18 mouse cellular contexts compared by ENCODE assay signal in genomic region chr13:25722595-25723525, GRCm38 (mm10).
DNase-seq lines count a peak whose midpoint lies in the region; ATAC-seq and TF ChIP-seq lines count a peak whose summit lies in the region.
"Had no signal": no experiment of that assay in that cellular context is flagged by ENCODE, and none has a peak within 500 bp of the region (broad histone marks: within the 10 kb centered on the region; RNA-seq: fewer than 3 reads in every experiment).

No protein-coding gene starts in this region.

- 45% methylated on average over 4 of the region's 4 CpGs for WGBS in forebrain, embryonic 14.5 days
- 42% methylated on average over 4 of the region's 4 CpGs for whole genome bisulfite sequencing in forebrain, embryonic 15.5 days
- WGBS in kidney, embryonic 15.5 days: 32% methylated on average over 4 of the region's 4 CpGs
- WGBS in hindbrain, embryonic 15.5 days: 33% methylated on average over 4 of the region's 4 CpGs
- 13% methylated on average over 4 of the region's 4 CpGs for WGBS in neural tube, embryonic 12.5 days
- WGBS in cerebellum, adult 2 months: 75% methylated on average over 4 of the region's 4 CpGs

- DNase-seq in forebrain, embryonic 14.5 days (ENCODE audit: low spot score): peak; percentile 37
- no peak for DNase-seq in kidney, adult 8-10 months
- no peak for DNase-seq in cerebellum, adult 2 months
- DNase-seq: adrenal gland, postnatal 10 days; cerebellum, adult 9-10 months; gastrocnemius, postnatal 10 days; kidney, adult 9 months; lung, embryonic 14.5 days; right cerebral cortex, adult 18-20 months had no signal

- no peak overlapping the region for H3K4me3 ChIP-seq in forebrain, embryonic 14.5 days (ENCODE audit: low read depth, low read length)
- H3K4me3 ChIP-seq in forebrain, embryonic 15.5 days: no peak overlapping the region
- H3K4me3 ChIP-seq in kidney, embryonic 15.5 days (replicated peaks): no peak overlapping the region
- no peak overlapping the region for H3K4me3 ChIP-seq in hindbrain, embryonic 15.5 days
- no peak overlapping the region for H3K4me3 ChIP-seq in neural tube, embryonic 12.5 days
- H3K4me3 ChIP-seq in cerebellum, adult 2 months (replicated peaks; ENCODE audit: insufficient read depth, low read depth, low read length): no peak overlapping the region
- H3K4me3 ChIP-seq: layer of hippocampus, adult 2 months; liver, embryonic 12.5 days had no signal

- no peaks in the 10 kb centered on the region for H3K27me3 ChIP-seq in forebrain, embryonic 14.5 days (replicated peaks; ENCODE audit: control insufficient read depth, insufficient read depth, low read length)
- H3K27me3 ChIP-seq in forebrain, embryonic 15.5 days: no peaks in the 10 kb centered on the region
- H3K27me3 ChIP-seq in kidney, embryonic 15.5 days: no peaks in the 10 kb centered on the region
- H3K27me3 ChIP-seq in hindbrain, embryonic 15.5 days: no peaks in the 10 kb centered on the region
- no peaks in the 10 kb centered on the region for H3K27me3 ChIP-seq in neural tube, embryonic 12.5 days (replicated peaks)
- no peaks in the 10 kb centered on the region for H3K27me3 ChIP-seq in cerebellum, adult 2 months (ENCODE audit: control insufficient read depth, insufficient read depth, low read length)
- H3K27me3 ChIP-seq: liver, embryonic 12.5 days had no signal

- ATAC-seq in forebrain, embryonic 14.5 days: no peak
- ATAC-seq in forebrain, embryonic 15.5 days (replicated peaks): no peak
- no peak; the same call in 1 of the 2 replicates for ATAC-seq in kidney, embryonic 15.5 days (replicated peaks; ENCODE audit: low FRiP score)
- ATAC-seq in hindbrain, embryonic 15.5 days (ENCODE audit: low FRiP score, low read depth): no peak
- peak; percentile 92 for ATAC-seq in neural tube, embryonic 12.5 days (ENCODE audit: low FRiP score, low read depth)
- no peak for ATAC-seq in granulocyte monocyte progenitor cell, adult 5-6 weeks (replicated peaks; ENCODE audit: poor library complexity, severe bottlenecking)
- ATAC-seq: inflammation-experienced regulatory T-cells, adult 6 months; liver, embryonic 12.5 days had no signal

- TF ChIP-seq POLR2A in cerebellum, adult 2 months (IDR thresholded peaks at IDR 0.05; ENCODE audit: borderline replicate concordance, insufficient read depth, low read length): no peak

- no peak overlapping the region for H3K9ac ChIP-seq in forebrain, embryonic 14.5 days (ENCODE audit: low read length)
- H3K9ac ChIP-seq in forebrain, embryonic 15.5 days (replicated peaks): no peak overlapping the region
- H3K9ac ChIP-seq in kidney, embryonic 15.5 days: no peak overlapping the region
- H3K9ac ChIP-seq in hindbrain, embryonic 15.5 days: no peak overlapping the region
- H3K9ac ChIP-seq in neural tube, embryonic 12.5 days: no peak overlapping the region
- H3K9ac ChIP-seq: liver, embryonic 12.5 days; lung, embryonic 14.5 days had no signal

- no peaks in the 10 kb centered on the region for H3K36me3 ChIP-seq in forebrain, embryonic 14.5 days (ENCODE audit: control insufficient read depth, insufficient read depth, low read length)
- no peaks in the 10 kb centered on the region for H3K36me3 ChIP-seq in forebrain, embryonic 15.5 days
- H3K36me3 ChIP-seq in kidney, embryonic 15.5 days: no peaks in the 10 kb centered on the region
- H3K36me3 ChIP-seq in hindbrain, embryonic 15.5 days: no peaks in the 10 kb centered on the region
- no peaks in the 10 kb centered on the region for H3K36me3 ChIP-seq in neural tube, embryonic 12.5 days
- H3K36me3 ChIP-seq: liver, embryonic 12.5 days had no signal

- H3K4me2 ChIP-seq in forebrain, embryonic 14.5 days (ENCODE audit: low read length): no peak overlapping the region
- H3K4me2 ChIP-seq in forebrain, embryonic 15.5 days (replicated peaks): no peak overlapping the region
- no peak overlapping the region for H3K4me2 ChIP-seq in kidney, embryonic 15.5 days
- H3K4me2 ChIP-seq in hindbrain, embryonic 15.5 days: no peak overlapping the region
- H3K4me2 ChIP-seq in neural tube, embryonic 12.5 days (replicated peaks): peak overlapping the region; percentile 24; the same call in 1 of the 2 replicates
- H3K4me2 ChIP-seq: liver, embryonic 12.5 days; lung, embryonic 14.5 days had no signal

- no peak for TF ChIP-seq CTCF in cerebellum, adult 2 months (IDR thresholded peaks at IDR 0.05; ENCODE audit: borderline replicate concordance, insufficient read depth, low read depth, low read length)

- H3K4me1 ChIP-seq in forebrain, embryonic 14.5 days (ENCODE audit: control insufficient read depth, insufficient read depth, low read length): no peaks in the 10 kb centered on the region
- peaks cover 3% of the 10 kb centered on the region; the same call in 1 of the 2 replicates for H3K4me1 ChIP-seq in forebrain, embryonic 15.5 days
- peaks cover 12% of the 10 kb centered on the region; the same call in 1 of the 2 replicates for H3K4me1 ChIP-seq in kidney, embryonic 15.5 days
- peaks cover 4% of the 10 kb centered on the region; the same call in 1 of the 2 replicates for H3K4me1 ChIP-seq in hindbrain, embryonic 15.5 days (replicated peaks)
- peaks cover 8% of the 10 kb centered on the region for H3K4me1 ChIP-seq in neural tube, embryonic 12.5 days
- no peaks in the 10 kb centered on the region for H3K4me1 ChIP-seq in cerebellum, adult 2 months (ENCODE audit: control insufficient read depth, insufficient read depth, low read length)
- H3K4me1 ChIP-seq: liver, embryonic 12.5 days had no signal

- no peak overlapping the region for H3K27ac ChIP-seq in forebrain, embryonic 14.5 days (ENCODE audit: low read depth, low read length)
- no peak overlapping the region; the same call in 1 of the 2 replicates for H3K27ac ChIP-seq in forebrain, embryonic 15.5 days (replicated peaks)
- 0 out of 2 replicates have a peak overlapping the region, but pooled peaks have one; percentile 1 for H3K27ac ChIP-seq in kidney, embryonic 15.5 days
- peak overlapping the region; percentile 58 for H3K27ac ChIP-seq in hindbrain, embryonic 15.5 days (replicated peaks)
- H3K27ac ChIP-seq in neural tube, embryonic 12.5 days: peak overlapping the region; percentile 28; the same call in 1 of the 2 replicates
- H3K27ac ChIP-seq in cerebellum, adult 2 months (ENCODE audit: insufficient read depth, low read length): no peak overlapping the region
- H3K27ac ChIP-seq: layer of hippocampus, adult 2 months; liver, embryonic 12.5 days; macrophage had no signal

- H3K9me3 ChIP-seq in forebrain, embryonic 14.5 days (replicated peaks; ENCODE audit: control insufficient read depth, low read length): no peaks in the 10 kb centered on the region
- H3K9me3 ChIP-seq in forebrain, embryonic 15.5 days: no peaks in the 10 kb centered on the region
- no peaks in the 10 kb centered on the region for H3K9me3 ChIP-seq in kidney, embryonic 15.5 days (replicated peaks)
- no peaks in the 10 kb centered on the region for H3K9me3 ChIP-seq in hindbrain, embryonic 15.5 days
- no peaks in the 10 kb centered on the region for H3K9me3 ChIP-seq in neural tube, embryonic 12.5 days
- H3K9me3 ChIP-seq: liver, embryonic 12.5 days had no signal

Comparison
In these comparisons a context has a peak if more than half of its experiments do, and no peak if none do; other contexts are left out.
1. H3K27ac ChIP-seq: peak in kidney, embryonic 15.5 days (single experiment), hindbrain, embryonic 15.5 days (single experiment) and neural tube, embryonic 12.5 days (single experiment); none in forebrain, embryonic 14.5 days (single experiment), forebrain, embryonic 15.5 days (single experiment) and cerebellum, adult 2 months (single experiment).